In the genomic region with DNA sequence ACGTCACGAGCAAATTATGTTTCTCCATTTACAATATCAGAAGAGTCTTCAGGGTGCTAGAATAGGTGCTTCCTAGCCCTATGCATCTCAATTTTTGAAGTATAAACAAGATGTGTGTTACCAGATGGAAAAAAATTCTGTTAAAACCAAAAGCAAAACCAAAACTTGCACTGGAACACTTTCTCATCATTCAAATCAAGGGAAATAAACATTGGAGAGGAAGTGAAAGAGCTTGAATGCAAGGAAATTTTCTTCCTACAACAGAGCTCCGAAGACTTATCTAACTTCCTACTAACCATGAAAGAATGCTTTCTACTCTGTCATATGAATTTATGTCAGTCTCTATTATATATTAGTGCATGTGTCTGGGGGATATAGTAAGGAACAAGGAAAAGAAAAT, we compare ENCODE assay signal across 32 mouse cellular contexts. TPM values are rescaled to one million over a fixed set of nuclear protein-coding genes. Genes with fewer than 3 reads are reported as not detected.
DNase-seq lines count a peak whose midpoint lies in the region; ATAC-seq and TF ChIP-seq lines count a peak whose summit lies in the region.
"Had no signal": no experiment of that assay in that cellular context is flagged by ENCODE, and none has a peak within 500 bp of the region (broad histone marks: within the 10 kb centered on the region; RNA-seq: fewer than 3 reads in every experiment).

No protein-coding gene starts in this region.

- H3K9ac ChIP-seq in kidney, postnatal 0 days (ENCODE audit: low read depth, low read length), result no peak overlapping the region
- H3K9ac ChIP-seq in kidney, embryonic 14.5 days (ENCODE audit: low read depth, low read length), result no peak overlapping the region
- no peak overlapping the region for H3K9ac ChIP-seq in hindbrain, embryonic 14.5 days
- H3K9ac ChIP-seq: forebrain, postnatal 0 days; limb, embryonic 15.5 days; liver, embryonic 14.5 days; neural tube, embryonic 15.5 days had no signal

- WGBS in kidney, postnatal 0 days, result 80% methylated on average over 3 of the region's 3 CpGs
- WGBS in kidney, embryonic 14.5 days, result 81% methylated on average over 3 of the region's 3 CpGs
- WGBS in hindbrain, embryonic 14.5 days, result 94% methylated on average over 3 of the region's 3 CpGs

- H3K36me3 ChIP-seq in kidney, postnatal 0 days (ENCODE audit: insufficient read depth, low read length), result no peaks in the 10 kb centered on the region
- no peaks in the 10 kb centered on the region for H3K36me3 ChIP-seq in kidney, embryonic 14.5 days (ENCODE audit: control insufficient read depth, insufficient read depth, low read length)
- H3K36me3 ChIP-seq in hindbrain, embryonic 14.5 days (replicated peaks; ENCODE audit: control insufficient read depth, insufficient read depth), result no peaks in the 10 kb centered on the region
- H3K36me3 ChIP-seq: limb, embryonic 10.5 days; limb, embryonic 15.5 days; neural tube, embryonic 15.5 days had no signal

- H3K4me2 ChIP-seq in kidney, postnatal 0 days (ENCODE audit: low read length), result no peak overlapping the region
- H3K4me2 ChIP-seq in kidney, embryonic 14.5 days (replicated peaks; ENCODE audit: low read depth, low read length), result no peak overlapping the region
- no peak overlapping the region for H3K4me2 ChIP-seq in hindbrain, embryonic 14.5 days (replicated peaks)
- H3K4me2 ChIP-seq: heart, embryonic 11.5 days; limb, embryonic 15.5 days; neural tube, embryonic 15.5 days had no signal

- no peaks in the 10 kb centered on the region for H3K4me1 ChIP-seq in kidney, postnatal 0 days (replicated peaks; ENCODE audit: insufficient read depth, low read length)
- no peaks in the 10 kb centered on the region for H3K4me1 ChIP-seq in kidney, embryonic 14.5 days (ENCODE audit: control insufficient read depth, insufficient read depth, low read length)
- no peaks in the 10 kb centered on the region for H3K4me1 ChIP-seq in hindbrain, embryonic 14.5 days (replicated peaks; ENCODE audit: control insufficient read depth, insufficient read depth, low read length)
- H3K4me1 ChIP-seq: limb, embryonic 10.5 days; limb, embryonic 15.5 days; neural tube, embryonic 15.5 days had no signal

- TF ChIP-seq CTCF in kidney, postnatal 0 days (IDR thresholded peaks at IDR 0.05; ENCODE audit: low read depth), result no peak

- H3K4me3 ChIP-seq in kidney, postnatal 0 days (replicated peaks; ENCODE audit: low read depth, low read length), result no peak overlapping the region
- no peak overlapping the region for H3K4me3 ChIP-seq in kidney, embryonic 14.5 days (ENCODE audit: low read length)
- no peak overlapping the region for H3K4me3 ChIP-seq in hindbrain, embryonic 14.5 days (replicated peaks; ENCODE audit: low read length)
- H3K4me3 ChIP-seq: erythroblast, embryonic 14.5 days; limb, embryonic 10.5 days; limb, embryonic 15.5 days; neural tube, embryonic 15.5 days had no signal

- H3K27me3 ChIP-seq in kidney, postnatal 0 days (ENCODE audit: insufficient read depth, low read length), result no peaks in the 10 kb centered on the region
- no peaks in the 10 kb centered on the region for H3K27me3 ChIP-seq in kidney, embryonic 14.5 days (ENCODE audit: control insufficient read depth, insufficient read depth, low read length)
- H3K27me3 ChIP-seq in hindbrain, embryonic 14.5 days (ENCODE audit: control insufficient read depth, insufficient read depth, low read length), result no peaks in the 10 kb centered on the region
- H3K27me3 ChIP-seq: limb, embryonic 15.5 days; neural tube, embryonic 15.5 days had no signal

- H3K27ac ChIP-seq in kidney, postnatal 0 days, result no peak overlapping the region
- H3K27ac ChIP-seq in kidney, embryonic 14.5 days (ENCODE audit: low read depth, low read length), result no peak overlapping the region
- no peak overlapping the region for H3K27ac ChIP-seq in hindbrain, embryonic 14.5 days
- H3K27ac ChIP-seq: limb, embryonic 10.5 days; limb, embryonic 15.5 days; liver, embryonic 14.5 days; neural tube, embryonic 15.5 days had no signal

- no peaks in the 10 kb centered on the region for H3K9me3 ChIP-seq in kidney, postnatal 0 days (replicated peaks; ENCODE audit: low read length)
- H3K9me3 ChIP-seq in kidney, embryonic 14.5 days (ENCODE audit: control insufficient read depth, low read length), result no peaks in the 10 kb centered on the region
- no peaks in the 10 kb centered on the region for H3K9me3 ChIP-seq in hindbrain, embryonic 14.5 days (ENCODE audit: control insufficient read depth, low read length)
- H3K9me3 ChIP-seq: limb, embryonic 10.5 days; limb, embryonic 15.5 days; neural tube, embryonic 15.5 days had no signal

- ATAC-seq in kidney, postnatal 0 days (replicated peaks; ENCODE audit: low FRiP score, low read depth), result no peak
- ATAC-seq in kidney, embryonic 14.5 days (ENCODE audit: low FRiP score, low TSS enrichment), result no peak
- peak; percentile 85 for ATAC-seq in common myeloid progenitor, adult 5-6 weeks (replicated peaks; ENCODE audit: low read depth, poor library complexity, severe bottlenecking)
- ATAC-seq in hindbrain, embryonic 14.5 days (ENCODE audit: low FRiP score), result no peak
- ATAC-seq: forebrain, postnatal 0 days; hindbrain, embryonic 16.5 days had no signal

- DNase-seq in kidney, postnatal 0 days (ENCODE audit: low spot score), result peak; percentile 46
- DNase-seq in lung, postnatal 25 days (ENCODE audit: low spot score), result peak; percentile 26
- no peak for DNase-seq in lung, postnatal 4 days
- peak; percentile 9 for DNase-seq in skeletal muscle tissue, adult 2 months (ENCODE audit: low read depth, low spot score)
- DNase-seq in T-cell, adult 2 months (ENCODE audit: low spot score), result no peak
- no peak for DNase-seq in hindbrain, embryonic 14.5 days (ENCODE audit: low spot score)
- DNase-seq: adrenal gland, postnatal 10 days; B cell, adult 2 months; cerebellum, adult 11 months; cerebellum, adult 9-11 months; forebrain, postnatal 0 days; gastrocnemius, postnatal 10 days; heart, adult 11 months; heart, postnatal 36 days; kidney, adult 18-20 months; kidney, postnatal 14 days; layer of hippocampus, adult 9-11 months; lung, postnatal 36 days; midbrain, embryonic 14.5 days; retina, postnatal 1 day; right cerebral cortex, postnatal 14 days; thymus, postnatal 4 days had no signal

RNA-seq across cellular contexts. Expression of a gene that starts 35.0 kb away (rescaled TPM):
- polyA plus RNA-seq in kidney, postnatal 0 days (2015; fragmentation: Nextera tagmentation; extraction: Ambion mirVana), result 27.1 and 29.4 TPM in 2 replicates
- polyA plus RNA-seq in kidney, embryonic 14.5 days (2014; fragmentation: Nextera tagmentation; extraction: Ambion mirVana), result 10.0 and 21.0 TPM in 2 replicates
- 1.5 and 1.9 TPM in 2 replicates for total RNA-seq in common myeloid progenitor, adult 5-6 weeks (2017)
- polyA plus RNA-seq in hindbrain, embryonic 14.5 days (2014; fragmentation: Nextera tagmentation; extraction: Ambion mirVana), result 8.7 and 9.1 TPM in 2 replicates
- polyA plus RNA-seq: erythroblast, embryonic 14.5 days had no signal

RNA-seq across cellular contexts. Expression of a gene that starts 35.0 kb away (rescaled TPM):
- polyA plus RNA-seq in kidney, postnatal 0 days (2015; fragmentation: Nextera tagmentation; extraction: Ambion mirVana), result 12.1 and 15.3 TPM in 2 replicates
- 5.7 and 9.3 TPM in 2 replicates for polyA plus RNA-seq in kidney, embryonic 14.5 days (2014; fragmentation: Nextera tagmentation; extraction: Ambion mirVana)
- 11.1 TPM in 1 of 2 replicates, not detected in the other for total RNA-seq in common myeloid progenitor, adult 5-6 weeks (2017)
- polyA plus RNA-seq in hindbrain, embryonic 14.5 days (2014; fragmentation: Nextera tagmentation; extraction: Ambion mirVana), result 2.2 and 4.7 TPM in 2 replicates
- total RNA-seq: monocyte, adult 5-6 weeks had no signal

RNA-seq across cellular contexts. Expression of a gene that starts 46.8 kb away (rescaled TPM):
- polyA plus RNA-seq in kidney, postnatal 0 days (2015; fragmentation: Nextera tagmentation; extraction: Ambion mirVana), result 8.4 and 9.9 TPM in 2 replicates
- 7.0 and 8.8 TPM in 2 replicates for polyA plus RNA-seq in kidney, embryonic 14.5 days (2014; fragmentation: Nextera tagmentation; extraction: Ambion mirVana)
- 8.3 and 10.0 TPM in 2 replicates for total RNA-seq in common myeloid progenitor, adult 5-6 weeks (2017)
- polyA plus RNA-seq in hindbrain, embryonic 14.5 days (2014; fragmentation: Nextera tagmentation; extraction: Ambion mirVana), result 6.5 and 6.6 TPM in 2 replicates

Comparison
In these comparisons a context has a peak if more than half of its experiments do, and no peak if none do; other contexts are left out.
1. DNase-seq: peak in kidney, postnatal 0 days (single experiment), lung, postnatal 25 days (single experiment) and skeletal muscle tissue, adult 2 months (single experiment); none in lung, postnatal 4 days (0 of 2), T-cell, adult 2 months (single experiment) and hindbrain, embryonic 14.5 days (single experiment).